Mouse (Mus musculus) lung, postnatal 0 days (tissue): ENCODE measurements at regions not wholly inside any gene's neighbourhood (a gene's known extent, or its start where the extent isn't known, plus 50 kb on each side); places are given as distances from the start of the nearest gene placed in this dataset.

Source experiments
- CTCF ChIP-seq: IDR thresholded peaks from 2 replicates; pipeline ENCODE4 v1.5.1; 2016; ENCODE audit warnings: antibody characterized with exemption, mild to moderate bottlenecking
- EP300 ChIP-seq: IDR thresholded peaks from 2 replicates; pipeline ENCODE4 v1.6.1; 2016; ENCODE audit warnings: antibody characterized with exemption, mild to moderate bottlenecking, control low read depth

GRCm38 (mm10) chr13:92919882-92920281 is 75.3 kb downstream of the Mtx3 start:
- no peak for TF ChIP-seq EP300
- TF ChIP-seq CTCF = no peak
